Mouse (Mus musculus) embryonic facial prominence, embryonic 10.5 days (tissue): ENCODE measurements at regions not wholly inside any gene's neighbourhood (a gene's known extent, or its start where the extent isn't known, plus 50 kb on each side); places are given as distances from the start of the nearest gene placed in this dataset.

Source experiments
- DNase-seq: peaks from one replicate; pipeline ENCODE4 v3.0.0-alpha.2; 2017; ENCODE audit warnings: low spot score
- H3K27ac ChIP-seq: fragments of 300-500 bp; sonication (generic); replicated peaks from 2 replicates; pipeline ENCODE4 v1.5.1; 2016; ENCODE audit warnings: mild to moderate bottlenecking
- H3K27me3 ChIP-seq: fragments of 300-500 bp; sonication (generic); replicated peaks from 2 replicates; pipeline ENCODE4 v1.6.1; 2016; ENCODE audit warnings: low read depth, mild to moderate bottlenecking; ENCODE audit not compliant: poor library complexity, severe bottlenecking
- H3K36me3 ChIP-seq: fragments of 300-500 bp; sonication (generic); replicated peaks from 2 replicates; pipeline ENCODE4 v1.6.1; 2016; ENCODE audit warnings: mild to moderate bottlenecking, moderate library complexity
- H3K4me1 ChIP-seq: fragments of 300-500 bp; sonication (generic); 2 replicates; pipeline ENCODE4 v1.6.1; 2016
- H3K4me3 ChIP-seq: fragments of 300-500 bp; sonication (generic); 2 replicates; pipeline ENCODE4 v1.5.1; 2016; ENCODE audit warnings: mild to moderate bottlenecking, moderate library complexity
- H3K9me3 ChIP-seq: fragments of 300-500 bp; sonication (generic); 2 replicates; pipeline ENCODE4 v1.6.1; 2016; ENCODE audit warnings: mild to moderate bottlenecking
- WGBS: fragments of 180-500 bp; shearing (Covaris S2); methylation state at CpG from one replicate; pipeline ENCODE4 v1.1.7; 2016; 5-methylcytosine and 5-hydroxymethylcytosine counted together

- no peak overlapping the region for H3K4me3 ChIP-seq
- peak overlapping the region; percentile 58; the same call in 1 of the 2 replicates for H3K27ac ChIP-seq
- WGBS = 61% methylated on average over 6 of the region's 6 CpGs
- peaks cover 69% of the 10 kb centered on the region for H3K4me1 ChIP-seq
- no peaks in the 10 kb centered on the region for H3K36me3 ChIP-seq
- H3K9me3 ChIP-seq = no peaks in the 10 kb centered on the region
- DNase-seq = peak; percentile 43
- 0 out of 2 replicates have a peak, but pooled peaks cover 7% of the 10 kb centered on the region for H3K27me3 ChIP-seq
These were observed 232.6 kb upstream of the Sulf2 start for GRCm38 (mm10) chr2:166388050-166388449.

- no peak for DNase-seq
- H3K27me3 ChIP-seq = no peaks in the 10 kb centered on the region
- WGBS = 82% methylated on average over 5 of the region's 5 CpGs
- H3K4me3 ChIP-seq = no peak overlapping the region
- no peaks in the 10 kb centered on the region for H3K9me3 ChIP-seq
- H3K36me3 ChIP-seq = no peaks in the 10 kb centered on the region
- H3K4me1 ChIP-seq = peaks cover 81% of the 10 kb centered on the region
- H3K27ac ChIP-seq = 0 out of 2 replicates have a peak overlapping the region, but pooled peaks have one; percentile 58
These were observed 231.4 kb upstream of the Sulf2 start for GRCm38 (mm10) chr2:166386817-166387216.

- Histone ChIP-seq H3K36me3 (no peaks in the 10 kb centered on the region), H3K4me1 (peaks cover 69% of the 10 kb centered on the region), H3K9me3 (no peaks in the 10 kb centered on the region), H3K27ac (peak overlapping the region; percentile 55), H3K27me3 (no peaks in the 10 kb centered on the region), H3K4me3 (no peak overlapping the region)
- 58% methylated on average over 6 of the region's 6 CpGs for WGBS
- no peak for DNase-seq
These were observed 229.1 kb upstream of the Sulf2 start for GRCm38 (mm10) chr2:166384583-166384982.

DNA sequence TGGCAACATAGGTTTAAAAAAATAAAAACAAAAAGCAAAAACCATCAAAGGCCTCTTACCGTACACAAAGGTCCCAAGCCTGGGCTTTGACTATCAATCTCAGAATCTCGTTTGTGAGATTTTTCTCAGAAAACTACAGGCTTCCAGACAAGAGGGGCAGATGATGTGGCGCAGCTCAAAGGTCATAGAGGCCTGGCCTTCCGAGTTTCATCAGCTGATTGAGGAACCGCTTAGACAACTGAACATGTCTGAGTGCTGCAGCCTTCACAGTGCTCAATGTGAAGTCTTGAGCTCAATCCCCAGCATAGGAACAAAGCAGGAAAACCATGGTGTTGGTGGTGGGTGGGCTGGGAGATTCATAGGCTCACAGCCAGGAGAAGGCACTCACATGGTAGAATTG is 227.9 kb upstream of the Sulf2 start:
- Histone ChIP-seq H3K27ac (0 out of 2 replicates have a peak overlapping the region, but pooled peaks have one; percentile 55), H3K27me3 (no peaks in the 10 kb centered on the region), H3K36me3 (no peaks in the 10 kb centered on the region), H3K4me3 (no peak overlapping the region), H3K9me3 (no peaks in the 10 kb centered on the region), H3K4me1 (peaks cover 67% of the 10 kb centered on the region)
- 83% methylated on average over 5 of the region's 5 CpGs for WGBS
- DNase-seq = no peak

GRCm38 (mm10) chr2:166382180-166382579 is 226.7 kb upstream of the Sulf2 start:
- WGBS = 51% methylated on average over 7 of the region's 7 CpGs
- peak overlapping the region; percentile 77 for H3K27ac ChIP-seq

DNA sequence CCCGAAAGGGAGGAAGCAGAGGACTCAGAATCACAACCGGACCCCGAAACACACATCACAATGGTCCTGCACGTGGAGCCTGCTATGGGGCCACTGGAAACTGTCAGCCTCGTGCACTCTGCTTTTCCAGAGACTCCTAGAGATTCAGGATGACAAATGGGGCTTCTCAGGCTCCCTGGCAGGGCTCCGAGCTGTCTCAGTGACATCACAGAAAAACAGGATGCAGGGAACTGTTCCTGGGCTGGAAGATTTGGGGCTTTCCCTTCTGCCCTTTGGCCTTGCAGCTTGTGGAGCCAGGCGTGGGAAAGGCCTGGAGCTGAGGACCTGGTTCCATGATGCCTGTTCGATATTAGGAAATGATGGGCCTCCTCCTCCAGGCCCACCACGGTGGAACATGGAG is 225.4 kb upstream of the Sulf2 start:
- DNase-seq = no peak
- 85% methylated on average over 9 of the region's 9 CpGs for WGBS
- Histone ChIP-seq H3K4me1 (peaks cover 69% of the 10 kb centered on the region), H3K36me3 (no peaks in the 10 kb centered on the region), H3K27ac (peak overlapping the region; percentile 66), H3K27me3 (peaks cover 6% of the 10 kb centered on the region; the same call in 1 of the 2 replicates), H3K4me3 (no peak overlapping the region), H3K9me3 (no peaks in the 10 kb centered on the region)

More at GRCm38 (mm10) chr2:166382180-166382579, 226.7 kb upstream of the Sulf2 start:
- Histone ChIP-seq H3K9me3 (no peaks in the 10 kb centered on the region), H3K4me3 (no peak overlapping the region), H3K4me1 (peaks cover 67% of the 10 kb centered on the region), H3K27me3 (0 out of 2 replicates have a peak, but pooled peaks cover 4% of the 10 kb centered on the region), H3K36me3 (no peaks in the 10 kb centered on the region)
- peak; percentile 53 for DNase-seq

GRCm38 (mm10) chr2:166378325-166378724 is 222.9 kb upstream of the Sulf2 start:
- Histone ChIP-seq H3K36me3 (no peaks in the 10 kb centered on the region), H3K4me1 (peaks cover 47% of the 10 kb centered on the region), H3K27me3 (peaks cover 6% of the 10 kb centered on the region), H3K4me3 (no peak overlapping the region), H3K27ac (peak overlapping the region; percentile 62; the same call in 1 of the 2 replicates), H3K9me3 (no peaks in the 10 kb centered on the region)
- no peak for DNase-seq
- 70% methylated on average over 3 of the region's 3 CpGs for WGBS

DNA sequence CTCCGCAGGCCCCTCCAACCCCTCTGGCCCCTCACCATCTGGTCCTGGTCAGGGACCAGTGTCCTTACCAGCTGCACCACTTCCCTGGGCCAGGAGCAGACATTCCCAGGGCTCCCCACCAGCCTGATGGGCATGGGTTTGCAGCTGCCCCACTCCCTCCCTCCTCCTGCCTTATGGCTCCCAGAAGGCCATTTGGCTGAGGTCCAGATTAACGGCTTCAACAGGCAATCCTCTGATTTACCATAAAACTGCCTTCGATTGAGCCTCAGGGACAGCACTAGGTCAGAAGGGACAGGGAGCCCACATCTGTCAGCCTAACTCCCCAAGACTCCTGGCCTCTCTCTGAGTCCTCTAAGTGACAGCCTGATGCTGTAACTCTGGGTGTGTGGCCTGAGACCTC is 221.9 kb upstream of the Sulf2 start:
- Histone ChIP-seq H3K4me1 (peaks cover 39% of the 10 kb centered on the region), H3K4me3 (no peak overlapping the region), H3K27me3 (peaks cover 6% of the 10 kb centered on the region), H3K9me3 (no peaks in the 10 kb centered on the region), H3K36me3 (no peaks in the 10 kb centered on the region), H3K27ac (peak overlapping the region; percentile 62; the same call in 1 of the 2 replicates)
- DNase-seq = peak; percentile 48
- 49% methylated on average over 3 of the region's 3 CpGs for WGBS

DNA sequence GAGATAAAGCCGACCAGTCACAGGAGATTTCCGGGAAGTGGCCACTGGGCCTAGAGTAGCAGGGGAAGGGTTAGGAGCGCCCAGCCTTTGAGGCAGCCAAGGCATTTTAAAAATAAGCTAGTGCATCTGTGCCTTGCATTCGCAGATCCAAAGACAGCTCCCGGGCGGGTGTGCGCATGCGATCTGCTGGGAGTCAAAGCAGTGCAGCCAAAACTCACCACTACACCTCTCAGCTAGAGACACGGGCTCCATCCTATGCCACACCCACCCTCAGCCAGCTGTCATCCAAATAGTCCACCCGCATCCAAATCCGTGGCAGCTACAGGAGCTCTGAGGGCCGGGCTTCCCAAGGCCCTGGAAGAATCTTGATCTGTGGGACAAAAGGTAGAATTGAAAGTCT is 220.2 kb upstream of the Sulf2 start:
- 88% methylated on average over 12 of the region's 12 CpGs for WGBS
- H3K4me3 ChIP-seq = no peak overlapping the region

DNA sequence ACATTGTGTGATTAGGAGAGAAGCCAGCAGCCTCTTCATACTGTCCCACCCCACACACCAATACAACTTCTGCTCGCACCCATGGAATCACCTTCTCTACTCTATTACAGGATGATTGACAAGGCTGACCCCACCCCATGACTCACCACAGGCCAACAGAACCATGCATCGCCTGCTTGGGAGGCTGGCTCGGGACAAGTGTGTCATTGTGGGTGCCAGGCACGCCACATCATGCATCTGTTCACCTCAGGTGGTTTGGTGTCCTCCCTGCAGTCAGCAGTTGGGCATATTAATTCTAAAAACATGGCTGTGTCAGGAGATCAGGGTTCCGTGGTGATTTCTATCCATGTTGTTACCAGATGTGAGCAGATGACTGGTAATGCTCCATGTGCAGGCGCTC is 215.3 kb upstream of the Sulf2 start:
- no peak for DNase-seq
- Histone ChIP-seq H3K9me3 (peaks cover 11% of the 10 kb centered on the region; the same call in 1 of the 2 replicates), H3K4me3 (no peak overlapping the region), H3K27me3 (no peaks in the 10 kb centered on the region; the same call in 1 of the 2 replicates), H3K36me3 (no peaks in the 10 kb centered on the region), H3K27ac (no peak overlapping the region), H3K4me1 (peaks cover 14% of the 10 kb centered on the region; the same call in 1 of the 2 replicates)
- WGBS = 87% methylated on average over 6 of the region's 6 CpGs

More for the DNA sequence above, 220.2 kb upstream of the Sulf2 start:
- Histone ChIP-seq H3K27me3 (peaks cover 6% of the 10 kb centered on the region), H3K4me1 (peaks cover 30% of the 10 kb centered on the region), H3K36me3 (no peaks in the 10 kb centered on the region), H3K27ac (peak overlapping the region; percentile 45; the same call in 1 of the 2 replicates), H3K9me3 (no peaks in the 10 kb centered on the region)
- DNase-seq = no peak

DNA sequence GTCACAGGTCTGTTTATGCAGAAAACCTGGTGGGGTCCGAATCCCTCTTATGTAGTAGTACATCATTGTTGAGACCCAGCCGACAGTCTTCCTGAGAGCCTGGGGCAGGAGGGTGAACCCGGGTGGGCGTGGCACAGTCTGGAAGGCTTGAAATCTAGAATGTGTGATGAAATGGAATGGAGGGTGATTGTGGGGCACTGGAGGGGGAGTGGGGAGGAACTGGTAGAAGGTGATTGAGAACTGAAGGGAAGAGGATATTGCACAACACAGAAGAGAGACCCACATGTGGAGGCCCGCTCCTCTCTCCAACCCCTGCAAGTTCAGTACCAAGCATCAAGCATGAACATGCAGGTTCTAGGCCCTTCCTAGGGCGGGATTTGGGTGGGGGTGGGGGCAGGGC is 206.2 kb upstream of the Sulf2 start:
- WGBS = 85% methylated on average over 6 of the region's 6 CpGs
- no peaks in the 10 kb centered on the region for H3K36me3 ChIP-seq
- no peak overlapping the region for H3K4me3 ChIP-seq
- no peaks in the 10 kb centered on the region for H3K9me3 ChIP-seq
- peaks cover 12% of the 10 kb centered on the region; the same call in 1 of the 2 replicates for H3K27me3 ChIP-seq
- H3K27ac ChIP-seq = no peak overlapping the region
- H3K4me1 ChIP-seq = peaks cover 28% of the 10 kb centered on the region
- no peak for DNase-seq

GRCm38 (mm10) chr2:166360786-166361185 is 205.3 kb upstream of the Sulf2 start:
- Histone ChIP-seq H3K4me1 (peaks cover 27% of the 10 kb centered on the region), H3K27ac (no peak overlapping the region), H3K4me3 (no peak overlapping the region), H3K27me3 (peaks cover 12% of the 10 kb centered on the region; the same call in 1 of the 2 replicates), H3K36me3 (no peaks in the 10 kb centered on the region), H3K9me3 (no peaks in the 10 kb centered on the region)
- DNase-seq = no peak
- 78% methylated on average over 3 of the region's 3 CpGs for WGBS

DNA sequence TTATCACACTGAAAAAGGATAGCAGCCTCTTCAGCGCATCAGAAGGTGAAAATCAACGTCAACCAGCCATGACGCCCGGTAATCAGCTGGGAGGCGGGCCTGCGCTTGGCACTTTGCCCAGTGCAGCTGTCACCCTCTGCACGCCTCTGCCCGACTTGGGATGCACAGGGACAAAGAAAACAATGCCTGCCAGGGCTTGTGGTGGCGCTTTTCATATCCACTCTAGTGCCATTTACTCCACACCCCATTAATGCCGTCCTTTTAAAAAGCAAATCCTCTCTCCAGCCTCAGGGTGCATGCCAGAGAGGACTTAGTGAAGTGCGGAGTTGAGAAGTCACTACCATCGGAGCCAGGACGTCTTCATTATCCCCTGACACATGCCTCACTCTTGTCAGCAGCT is 204.5 kb upstream of the Sulf2 start:
- 75% methylated on average over 13 of the region's 13 CpGs for WGBS
- Histone ChIP-seq H3K36me3 (no peaks in the 10 kb centered on the region), H3K9me3 (no peaks in the 10 kb centered on the region), H3K27me3 (peaks cover 12% of the 10 kb centered on the region; the same call in 1 of the 2 replicates), H3K4me3 (no peak overlapping the region), H3K4me1 (peaks cover 33% of the 10 kb centered on the region), H3K27ac (no peak overlapping the region; the same call in 1 of the 2 replicates)
- DNase-seq = no peak
